Mouse (Mus musculus): ENCODE measurements around the gene Neu4. TPM values are rescaled to one million over a fixed set of nuclear protein-coding genes. Genes with fewer than 3 reads are reported as not detected.
"Not testable (repeated sequence)": the region's sequence is repeated elsewhere in the genome, so short reads cannot be mapped to it uniquely, and the experiment has no call there.

Gene Neu4
- polyA plus RNA-seq (2016; fragmentation: Nextera tagmentation; extraction: Ambion mirVana): not detected in 2 replicates

DNA sequence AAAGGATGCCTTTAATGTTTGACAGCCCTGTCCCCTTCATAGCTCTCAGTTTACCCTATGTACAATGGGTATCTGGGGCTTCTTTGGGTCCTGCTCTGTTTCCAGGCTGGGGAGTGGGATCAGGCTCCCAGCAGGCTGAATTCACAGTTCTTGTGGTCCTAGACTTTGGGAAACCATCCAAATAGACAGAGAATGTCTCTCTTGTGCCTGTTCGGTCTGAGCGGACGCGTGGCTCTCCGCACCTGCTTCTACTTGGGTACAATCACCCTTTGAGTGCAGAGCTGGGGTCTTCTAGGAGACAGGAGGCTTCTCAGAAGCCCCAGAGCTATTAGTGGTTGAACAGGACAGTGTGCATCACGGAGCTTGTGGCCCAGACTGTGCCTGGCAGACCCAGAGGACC is at the start of gene Neu4:
TSS of gene Neu4 (plus strand) at position 301 of the 400 bp plus-strand sequence.
- H3K36me3 ChIP-seq (replicated peaks): no peaks in the 10 kb centered on the region

GRCm38 (mm10) chr1:93970797-93971196 is 49.5 kb upstream of the Neu4 start:
- WGBS: no CpG with 5 or more reads among the region's 4 CpGs
- H3K4me2 ChIP-seq; H3K9me3 ChIP-seq; ATAC-seq (ENCODE audit: low FRiP score); H3K4me1 ChIP-seq; H3K36me3 ChIP-seq (replicated peaks); H3K9ac ChIP-seq; H3K4me3 ChIP-seq (replicated peaks); H3K27me3 ChIP-seq; H3K27ac ChIP-seq: not testable (repeated sequence)

More for the DNA sequence above, at the start of gene Neu4:
- H3K4me3 ChIP-seq (replicated peaks): no peak within 1 kb of the TSS
- no peak for ATAC-seq (ENCODE audit: low FRiP score)
- H3K4me2 ChIP-seq: no peak within 1 kb of the TSS
- WGBS: 87% methylated on average over 6 of the region's 6 CpGs
- no peaks in the 10 kb centered on the region for H3K27me3 ChIP-seq
- H3K9me3 ChIP-seq: no peaks in the 10 kb centered on the region
- no peak within 1 kb of the TSS for H3K9ac ChIP-seq
- H3K4me1 ChIP-seq: no peaks in the 10 kb centered on the region
- no peak within 1 kb of the TSS for H3K27ac ChIP-seq

DNA sequence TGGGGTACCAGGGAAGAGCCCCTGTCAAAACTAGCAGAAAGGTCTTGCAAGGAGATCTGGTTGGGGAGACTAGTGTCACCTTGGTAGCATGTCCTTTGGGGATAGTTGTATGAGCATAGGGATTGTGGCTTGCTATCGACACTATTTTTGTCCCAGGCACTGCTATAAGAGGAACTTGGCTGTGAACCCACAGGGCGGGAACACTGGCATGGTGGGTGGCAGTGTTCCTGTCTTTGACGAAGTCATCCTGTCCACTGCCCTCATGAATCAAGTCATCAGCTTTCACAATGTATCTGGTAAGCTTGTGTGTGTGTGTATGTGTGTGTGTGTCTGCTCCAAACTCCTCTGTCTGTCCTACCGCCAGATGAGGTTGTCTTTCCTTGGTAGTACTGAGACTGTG is 44.5 kb upstream of the Neu4 start:
- not testable (repeated sequence) for H3K36me3 ChIP-seq (replicated peaks); ATAC-seq (ENCODE audit: low FRiP score); H3K4me1 ChIP-seq; H3K4me3 ChIP-seq (replicated peaks); H3K9ac ChIP-seq; H3K4me2 ChIP-seq; H3K27me3 ChIP-seq; H3K27ac ChIP-seq; H3K9me3 ChIP-seq
- 91% methylated on average over 2 of the region's 4 CpGs for WGBS

GRCm38 (mm10) chr1:93978287-93978686 is 42.0 kb upstream of the Neu4 start:
- H3K4me1 ChIP-seq; H3K27me3 ChIP-seq; H3K27ac ChIP-seq; H3K9me3 ChIP-seq; H3K4me2 ChIP-seq; H3K9ac ChIP-seq; H3K4me3 ChIP-seq (replicated peaks); H3K36me3 ChIP-seq (replicated peaks): not testable (repeated sequence)
- WGBS: no CpG with 5 or more reads among the region's 7 CpGs
- 0 out of 2 replicates have a peak, but pooled peaks have one; percentile 39 for ATAC-seq (ENCODE audit: low FRiP score)

DNA sequence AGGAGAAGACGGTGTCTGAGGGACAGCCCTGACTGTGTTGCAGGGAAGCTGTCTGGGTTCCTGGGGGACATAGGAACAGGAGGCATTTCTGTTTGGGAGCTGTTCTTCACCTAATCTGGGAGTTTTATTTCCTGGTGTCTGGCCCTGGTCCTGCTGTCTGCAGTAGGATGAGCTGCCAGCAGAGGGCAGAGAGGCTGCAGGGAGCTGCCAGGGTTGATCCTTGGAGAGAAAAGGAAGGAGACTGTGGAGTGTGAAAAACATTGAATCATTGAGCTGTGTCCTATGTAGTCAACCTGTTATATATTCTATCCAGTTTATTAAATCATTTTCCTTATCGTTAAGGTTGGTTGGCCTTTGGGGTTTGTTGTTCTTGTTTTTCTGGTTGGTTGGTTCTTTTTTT is 39.3 kb upstream of the Neu4 start:
- H3K4me2 ChIP-seq; H3K27ac ChIP-seq; H3K4me1 ChIP-seq; H3K36me3 ChIP-seq (replicated peaks); H3K9me3 ChIP-seq; H3K4me3 ChIP-seq (replicated peaks); H3K27me3 ChIP-seq; H3K9ac ChIP-seq: not testable (repeated sequence)
- ATAC-seq (ENCODE audit: low FRiP score): peak; percentile 60; the same call in 1 of the 2 replicates
- whole genome bisulfite sequencing: no CpG with 5 or more reads among the region's 2 CpGs

GRCm38 (mm10) chr1:93986167-93986566 is 34.1 kb upstream of the Neu4 start:
- 95% methylated on average over 3 of the region's 3 CpGs for WGBS
- Histone ChIP-seq H3K27ac (no peak overlapping the region), H3K36me3 (replicated peaks) (no peaks in the 10 kb centered on the region), H3K9ac (no peak overlapping the region), H3K4me1 (no peaks in the 10 kb centered on the region), H3K4me2 (no peak overlapping the region), H3K4me3 (replicated peaks) (no peak overlapping the region), H3K9me3 (no peaks in the 10 kb centered on the region), H3K27me3 (no peaks in the 10 kb centered on the region)
- no peak for ATAC-seq (ENCODE audit: low FRiP score)

DNA sequence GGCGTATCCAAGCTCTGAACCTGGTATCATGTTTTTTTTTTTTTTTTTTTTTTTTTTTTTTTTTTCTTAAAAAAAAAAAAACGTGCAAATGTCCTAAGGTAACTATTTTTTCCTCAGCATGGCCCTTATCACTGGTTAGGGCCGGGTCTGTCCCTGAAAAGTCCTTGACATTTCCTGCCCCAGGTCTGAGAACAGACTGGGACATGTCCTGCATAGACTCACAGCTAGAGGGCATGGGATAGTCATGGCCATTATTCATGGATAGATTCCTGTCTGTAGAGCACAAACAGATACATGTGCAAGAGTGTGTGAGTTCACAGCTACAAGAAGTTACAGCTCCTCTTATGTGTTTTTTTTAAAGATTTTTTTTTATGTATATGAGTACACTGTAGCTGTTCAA is 31.5 kb upstream of the Neu4 start:
- H3K27me3 ChIP-seq: no peaks in the 10 kb centered on the region
- H3K9ac ChIP-seq: no peak overlapping the region
- H3K4me1 ChIP-seq: no peaks in the 10 kb centered on the region
- H3K9me3 ChIP-seq: no peaks in the 10 kb centered on the region
- no peaks in the 10 kb centered on the region for H3K36me3 ChIP-seq (replicated peaks)
- WGBS: 66% methylated on average over 3 of the region's 3 CpGs
- H3K4me3 ChIP-seq (replicated peaks): no peak overlapping the region
- no peak overlapping the region for H3K4me2 ChIP-seq
- no peak for ATAC-seq (ENCODE audit: low FRiP score)
- no peak overlapping the region for H3K27ac ChIP-seq

- not testable (repeated sequence) for H3K9me3 ChIP-seq; H3K36me3 ChIP-seq (replicated peaks); H3K4me1 ChIP-seq; ATAC-seq (ENCODE audit: low FRiP score); H3K4me2 ChIP-seq; H3K4me3 ChIP-seq (replicated peaks); H3K27me3 ChIP-seq; H3K27ac ChIP-seq; H3K9ac ChIP-seq
- 89% methylated on average over 7 of the region's 8 CpGs for WGBS
Observed at GRCm38 (mm10) chr1:93990209-93990608, 30.0 kb upstream of the Neu4 start, which contains the start of gene Gal3st2c. Gene Gal3st2c, plus strand, starts transcription at chr1:93990509.

GRCm38 (mm10) chr1:93991068-93991467 is 29.2 kb upstream of the Neu4 start:
- H3K36me3 ChIP-seq (replicated peaks); H3K9ac ChIP-seq; H3K27me3 ChIP-seq; H3K4me3 ChIP-seq (replicated peaks); H3K4me1 ChIP-seq; H3K9me3 ChIP-seq; H3K4me2 ChIP-seq; H3K27ac ChIP-seq; ATAC-seq (ENCODE audit: low FRiP score): not testable (repeated sequence)
- WGBS: 77% methylated on average over 2 of the region's 2 CpGs

DNA sequence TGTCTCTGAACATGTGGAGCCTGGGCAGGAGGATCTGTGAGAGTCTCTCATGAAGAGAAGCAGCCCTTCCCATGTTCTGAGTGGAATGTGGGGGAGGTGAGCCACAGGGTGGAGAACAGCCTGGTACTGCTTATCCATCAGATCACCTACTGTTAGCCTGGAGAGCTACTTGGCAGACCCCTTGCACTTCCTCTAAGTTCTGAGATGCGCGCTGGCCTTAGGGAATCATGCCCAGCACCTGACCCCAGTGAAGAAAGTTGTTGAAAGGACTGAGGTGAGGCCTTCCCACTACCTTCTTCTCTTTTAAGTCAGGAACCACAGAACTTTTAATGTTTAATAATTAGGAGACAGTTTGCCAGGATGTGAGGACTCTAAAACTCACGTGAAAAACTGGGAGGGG is 28.8 kb upstream of the Neu4 start:
- not testable (repeated sequence) for H3K4me3 ChIP-seq (replicated peaks); H3K4me2 ChIP-seq; ATAC-seq (ENCODE audit: low FRiP score); H3K27ac ChIP-seq; H3K9me3 ChIP-seq; H3K36me3 ChIP-seq (replicated peaks); H3K9ac ChIP-seq; H3K27me3 ChIP-seq; H3K4me1 ChIP-seq
- WGBS: 84% methylated on average over 3 of the region's 3 CpGs

DNA sequence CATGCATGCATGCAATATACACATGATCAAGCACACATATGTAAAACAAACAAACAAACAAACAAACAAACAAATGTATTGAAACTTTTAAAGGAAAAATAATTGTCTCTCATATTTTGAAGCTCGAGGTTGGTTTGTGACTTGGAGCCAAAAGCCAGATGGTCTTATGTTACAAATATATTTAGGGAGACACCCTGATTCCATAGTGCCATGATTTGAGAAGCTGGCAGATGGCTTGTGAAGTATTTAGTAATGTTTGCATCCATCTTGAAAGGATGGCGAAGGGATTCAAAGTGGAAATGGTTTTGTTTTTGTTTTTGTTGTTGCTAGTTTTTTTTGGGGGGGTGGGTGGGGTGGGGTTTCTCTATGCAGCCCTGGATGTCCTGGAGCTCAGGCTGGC is 19.2 kb upstream of the Neu4 start:
- WGBS: 81% methylated on average over 2 of the region's 2 CpGs
- H3K36me3 ChIP-seq (replicated peaks): no peaks in the 10 kb centered on the region
- H3K9ac ChIP-seq: no peak overlapping the region
- no peaks in the 10 kb centered on the region for H3K4me1 ChIP-seq
- no peak overlapping the region for H3K4me2 ChIP-seq
- H3K27me3 ChIP-seq: no peaks in the 10 kb centered on the region
- no peak overlapping the region for H3K4me3 ChIP-seq (replicated peaks)
- H3K9me3 ChIP-seq: no peaks in the 10 kb centered on the region
- no peak overlapping the region for H3K27ac ChIP-seq
- no peak for ATAC-seq (ENCODE audit: low FRiP score)

DNA sequence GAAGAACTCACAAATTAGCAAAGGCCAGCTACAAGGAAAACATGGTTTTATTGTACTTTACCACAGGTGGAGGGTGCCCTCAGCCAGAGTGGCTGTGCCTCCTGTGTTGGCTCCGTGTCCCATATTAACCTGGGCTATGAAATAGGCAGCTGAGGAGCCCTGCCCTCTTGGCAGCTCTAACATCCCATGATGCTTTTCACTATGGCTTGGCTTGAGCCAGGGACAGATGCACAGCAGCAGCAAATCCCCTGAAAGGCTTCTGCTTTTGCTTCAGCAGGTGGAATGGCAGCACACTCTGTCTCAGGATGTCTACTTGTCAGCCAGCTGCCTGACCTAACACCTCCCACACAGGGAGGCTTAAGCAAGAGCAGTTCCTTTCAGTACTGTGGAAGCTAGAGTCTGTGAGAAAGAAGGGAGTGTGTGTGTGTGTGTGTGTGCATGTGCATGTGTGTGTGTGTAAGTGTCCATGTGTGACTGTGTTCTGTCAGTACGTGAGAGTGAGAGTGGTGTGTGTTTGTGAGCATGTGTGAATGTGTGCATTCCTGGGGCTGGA is 14.2 kb upstream of the Neu4 start:
- H3K9ac ChIP-seq; H3K9me3 ChIP-seq; H3K27me3 ChIP-seq; H3K36me3 ChIP-seq (replicated peaks); H3K27ac ChIP-seq; H3K4me1 ChIP-seq; ATAC-seq (ENCODE audit: low FRiP score); H3K4me2 ChIP-seq; H3K4me3 ChIP-seq (replicated peaks): not testable (repeated sequence)
- WGBS: 91% methylated on average over 2 of the region's 2 CpGs

DNA sequence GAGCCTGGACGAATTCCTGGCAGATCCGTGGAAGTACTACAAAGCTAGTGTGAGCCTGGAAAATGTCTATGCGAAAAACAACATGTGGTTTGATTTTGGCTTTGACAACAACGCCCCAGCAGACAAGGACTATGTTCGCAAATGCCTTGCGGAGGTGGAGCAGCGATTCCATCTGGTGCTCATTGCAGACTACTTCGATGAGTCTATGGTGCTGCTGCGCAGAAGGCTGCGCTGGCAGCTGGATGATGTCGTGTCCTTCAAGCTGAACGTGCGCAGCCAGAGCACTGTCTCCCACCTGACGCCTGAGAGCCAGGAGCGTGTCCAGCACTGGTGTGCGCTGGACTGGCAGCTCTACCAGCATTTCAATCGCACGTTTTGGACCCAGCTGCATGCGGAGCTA is 11.4 kb upstream of the Neu4 start:
- not testable (repeated sequence) for H3K9ac ChIP-seq; H3K4me1 ChIP-seq; H3K4me2 ChIP-seq; H3K9me3 ChIP-seq; ATAC-seq (ENCODE audit: low FRiP score); H3K27ac ChIP-seq; H3K27me3 ChIP-seq; H3K4me3 ChIP-seq (replicated peaks); H3K36me3 ChIP-seq (replicated peaks)
- 87% methylated on average over 14 of the region's 19 CpGs for WGBS

Measured in forebrain, embryonic 12.5 days (tissue).